Mouse (Mus musculus) left cerebral cortex, postnatal 25 days (tissue): ENCODE results near the gene Nup188. TPM values are rescaled to one million over a fixed set of nuclear protein-coding genes. Genes with fewer than 3 reads are reported as not detected.

ENCODE experiments used
- DNase-seq, 2 experiments: peaks; one replicate each; pipeline ENCODE4 v3.0.0; 2022; ENCODE audit warnings: low spot score in 2 of 2, mixed read lengths in 1 of 2
- intact Hi-C: fragments of 180-260 bp; cut with DNase I; formaldehyde crosslinking; loops from one replicate; pipeline ENCODE4 v1.15.1; 2025
- total RNA-seq, 2 experiments: library from RNA; stranded (reverse); gene quantifications; 2 replicates each; pipeline ENCODE4 v1.2.3; 2021

Nup188 gene
- total RNA-seq, 2 experiments from 2014 or later: 21.6 to 22.6 TPM

DNA sequence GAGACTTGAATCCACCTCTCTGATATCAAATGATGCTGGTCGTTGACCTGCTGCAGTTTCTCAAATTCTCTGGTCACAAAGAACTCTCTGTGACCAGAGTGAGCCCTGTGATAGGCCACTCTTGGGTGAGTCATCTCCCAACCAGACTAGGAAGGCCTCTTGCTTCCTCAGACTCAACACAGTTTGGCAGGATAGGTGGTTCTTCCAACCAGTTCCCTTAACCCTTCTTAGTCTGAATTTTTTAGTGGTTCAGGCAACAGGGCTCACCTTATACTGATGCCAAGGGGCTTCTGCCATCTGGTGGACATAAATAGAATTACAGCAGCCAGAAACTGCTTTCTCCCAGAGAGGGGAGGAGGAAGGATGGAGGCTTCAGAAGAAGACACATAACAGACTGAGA lies 16.1 kb upstream of the Nup188 start:
- DNase-seq: peak; percentile 68 to 85
- intact Hi-C loops: loop anchor here (1.0 to 5.0 kb wide), 2 partner anchors 33 to 93 kb away; partner anchors contain the start of genes Lrrc8a and Spout1

DNA sequence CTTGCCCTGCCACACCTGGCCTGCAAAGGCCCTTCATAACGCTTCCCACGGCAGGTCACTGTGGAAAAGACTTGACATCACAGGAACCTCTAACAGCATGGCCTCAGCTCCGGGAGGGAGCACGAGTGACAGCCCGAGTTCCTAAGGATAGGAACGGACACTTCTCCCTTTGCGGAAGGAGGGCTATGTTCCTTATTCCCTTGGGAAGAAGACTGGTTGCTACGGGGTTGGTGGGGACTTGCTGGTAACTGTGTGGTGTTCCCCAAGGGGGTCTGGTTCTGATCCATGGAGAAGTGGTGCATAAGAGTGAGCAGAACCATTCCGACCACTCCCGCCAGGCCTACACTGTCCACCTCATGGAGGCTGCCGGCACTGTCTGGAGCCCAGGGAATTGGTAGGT lies 5.5 kb upstream of the Nup188 start, which contains the start of gene Gm28038:
Gene Gm28038, plus strand, starts transcription at position 301 of the 400 bp plus-strand sequence.
- intact Hi-C loops: no loop called here
- DNase-seq: no peak

DNA sequence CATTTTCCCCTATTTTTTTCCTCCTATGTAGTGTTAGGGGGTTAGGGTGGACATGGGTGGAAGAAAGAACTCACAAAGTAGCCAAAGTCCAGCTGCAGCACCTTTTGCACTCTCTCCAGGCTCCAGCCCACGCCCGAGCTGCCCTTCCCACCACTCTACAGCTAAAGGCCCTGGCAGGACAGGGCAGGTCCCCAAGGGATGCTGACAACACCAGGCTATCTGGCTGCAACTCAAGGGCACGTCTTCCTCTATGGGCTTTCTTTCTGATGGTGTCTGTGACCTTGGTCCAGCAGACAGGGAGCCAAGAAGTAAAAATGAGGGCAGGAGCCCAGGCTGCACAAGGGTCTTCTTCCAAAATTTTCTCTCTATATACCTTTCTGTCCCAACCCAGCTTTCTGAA lies 4.5 kb upstream of the Nup188 start:
- no peak for DNase-seq
- intact Hi-C loops: no loop called here

DNA sequence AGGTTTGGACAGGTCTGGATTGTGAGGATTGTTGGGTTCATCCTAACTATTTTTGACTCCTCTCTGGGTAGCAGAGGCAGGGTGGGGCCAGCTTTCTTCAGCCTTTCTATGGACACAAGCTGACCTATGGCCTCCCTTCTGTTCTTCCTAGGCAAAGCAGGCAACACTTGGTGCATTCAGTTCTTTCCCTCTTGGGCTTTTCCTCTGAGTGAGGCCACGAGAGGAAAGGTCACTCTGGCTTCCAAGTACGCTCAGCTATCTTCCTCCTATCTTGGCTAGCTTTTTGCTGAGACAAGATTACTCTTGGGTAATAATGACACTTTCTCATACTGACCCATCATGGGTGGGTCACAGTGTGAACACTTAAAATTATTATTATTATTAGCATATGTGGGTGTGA lies 3.0 kb upstream of the Nup188 start:
- intact Hi-C loops: no loop called here
- no peak for DNase-seq

DNA sequence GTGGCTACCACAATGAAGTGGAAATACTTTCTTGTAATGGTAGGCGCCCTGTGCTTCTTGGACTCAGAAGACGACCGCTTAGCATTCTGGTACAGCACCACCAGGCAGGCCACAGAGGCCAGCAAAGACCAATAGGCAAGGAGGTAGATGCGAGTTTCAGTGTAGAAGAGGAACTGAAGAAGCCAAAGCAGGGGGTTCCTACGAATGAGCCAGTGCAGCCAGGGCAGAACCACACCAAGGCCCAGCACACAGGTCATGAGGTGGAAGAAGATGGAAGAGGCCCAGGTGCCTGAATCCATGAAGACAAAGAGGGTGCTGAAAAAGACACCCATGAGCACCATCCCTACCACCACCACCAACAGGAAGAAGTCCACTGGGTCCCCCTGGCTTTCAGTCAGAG lies 1.2 kb upstream of the Nup188 start:
- intact Hi-C loops: no loop called here
- no peak for DNase-seq

DNA sequence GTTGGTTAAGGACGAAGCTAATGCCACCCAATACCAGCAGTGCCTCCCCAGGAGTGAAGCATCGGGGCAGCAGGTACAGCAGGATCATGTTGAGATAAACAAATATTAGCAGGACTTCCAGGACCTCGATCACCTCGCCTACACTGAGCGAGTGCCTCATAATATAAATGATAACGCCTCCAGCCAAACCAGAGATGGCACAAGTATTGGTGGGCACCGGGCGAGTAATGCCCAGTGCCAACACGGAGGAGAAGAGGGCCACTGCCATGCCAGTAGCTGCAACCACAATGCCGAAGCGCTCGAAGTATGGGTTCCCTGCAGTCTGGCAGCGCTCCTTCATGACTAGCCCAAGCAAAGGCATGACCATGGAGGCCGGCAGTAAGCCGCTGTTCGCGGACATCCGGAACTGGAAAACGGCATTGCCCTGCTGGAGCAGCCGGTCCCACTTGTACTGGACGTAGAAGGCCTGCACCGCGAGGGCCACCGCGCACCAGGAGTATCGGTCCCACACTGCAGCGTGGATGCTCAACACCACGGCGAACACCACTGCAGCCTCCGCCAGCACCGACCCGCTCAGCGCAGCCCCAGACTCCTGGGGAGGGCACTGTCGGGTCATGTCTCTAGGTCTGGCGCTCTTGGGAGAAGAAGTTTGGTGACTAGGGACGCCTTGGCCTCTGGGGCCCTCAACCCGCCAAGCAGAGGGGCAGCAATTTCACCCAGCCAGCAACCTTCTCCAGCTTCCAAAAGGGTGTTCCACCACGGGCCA lies 598 bp upstream of the Nup188 start:
- peak in 1 of 2 experiments; percentile 30 for DNase-seq
- intact Hi-C loops: no loop called here

DNA sequence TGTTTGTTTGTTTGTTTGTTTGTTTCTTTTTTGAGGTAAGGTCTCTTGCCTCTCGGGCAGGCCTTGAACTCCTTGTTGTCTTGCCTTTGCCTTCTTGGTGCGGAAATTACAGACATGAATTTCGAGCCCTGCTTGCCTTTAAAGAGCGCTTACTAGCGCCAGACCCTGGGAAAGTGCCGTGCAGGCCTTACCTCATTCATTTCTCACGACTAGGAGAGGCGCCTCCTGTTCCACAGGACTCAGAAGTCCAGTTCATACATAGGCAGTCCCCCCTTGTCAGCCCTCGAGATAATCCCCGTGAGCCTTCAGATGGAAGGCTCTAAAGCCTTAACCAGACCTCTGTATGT lies 803 bp downstream of the Nup188 start:
- intact Hi-C loops: no loop called here
- peak in 1 of 2 experiments; percentile 52 for DNase-seq

DNA sequence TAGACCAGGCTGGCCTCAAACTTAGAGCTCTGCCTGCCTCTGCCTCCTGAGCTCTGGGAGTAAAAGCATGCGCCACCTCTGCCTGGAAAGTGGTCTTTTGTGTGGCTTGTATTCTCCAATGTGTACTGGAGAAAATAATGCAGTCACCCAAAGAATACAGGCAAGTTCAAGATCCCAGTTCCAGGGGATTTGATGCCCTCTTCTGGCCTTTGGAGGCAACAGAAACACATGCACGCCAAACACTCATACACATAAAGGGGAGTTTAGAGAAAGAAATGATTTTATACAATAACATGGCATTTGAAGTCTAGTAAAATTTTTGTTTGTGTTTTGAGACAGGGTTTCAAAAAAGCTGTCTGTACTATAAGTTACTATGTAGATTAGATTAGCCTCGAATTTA lies 13.3 kb downstream of the Nup188 start:
- intact Hi-C loops: no loop called here

DNA sequence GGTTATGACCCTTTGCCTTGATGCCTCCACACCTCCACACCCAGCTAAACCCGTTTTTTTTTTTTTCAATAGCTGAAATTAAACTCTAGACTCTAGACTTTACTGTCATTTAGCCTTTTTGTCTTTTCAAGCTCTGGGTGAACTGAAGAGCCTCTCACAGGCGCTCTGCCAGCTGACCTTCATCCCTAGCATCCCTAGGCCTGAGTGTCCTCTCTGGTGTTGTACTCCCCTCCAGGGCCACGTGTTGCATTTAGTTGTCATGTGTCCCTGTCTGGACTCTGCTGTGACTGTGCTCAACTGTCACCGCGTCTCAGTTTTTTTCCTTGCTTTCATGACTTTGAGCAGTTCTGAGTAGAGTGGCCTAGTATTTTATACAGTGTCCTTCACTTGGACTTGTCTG lies 13.8 kb downstream of the Nup188 start:
- no peak for DNase-seq
- intact Hi-C loops: no loop called here

More for the DNA sequence above, 13.3 kb downstream of the Nup188 start:
- DNase-seq: no peak

DNA sequence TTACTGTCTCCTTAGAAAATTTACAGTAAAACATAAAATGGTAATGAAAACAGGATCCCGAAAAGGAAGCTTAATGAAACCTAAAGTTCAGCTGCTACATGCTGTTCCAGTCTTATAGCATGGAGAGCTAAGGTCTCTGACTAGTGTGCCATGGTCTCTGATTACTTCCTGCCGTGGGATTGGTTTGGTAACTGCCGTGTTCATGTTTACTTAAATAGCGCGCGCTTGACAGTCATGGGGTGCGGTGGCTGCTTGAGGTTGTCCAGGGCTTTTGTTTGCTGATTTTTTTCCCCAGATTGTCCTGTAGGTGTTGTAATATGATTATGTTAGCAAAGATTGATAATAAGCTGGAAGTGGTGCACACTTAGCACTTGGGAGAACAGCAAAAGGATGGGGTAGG lies 19.9 kb downstream of the Nup188 start:
- no peak for DNase-seq
- intact Hi-C loops: no loop called here

DNA sequence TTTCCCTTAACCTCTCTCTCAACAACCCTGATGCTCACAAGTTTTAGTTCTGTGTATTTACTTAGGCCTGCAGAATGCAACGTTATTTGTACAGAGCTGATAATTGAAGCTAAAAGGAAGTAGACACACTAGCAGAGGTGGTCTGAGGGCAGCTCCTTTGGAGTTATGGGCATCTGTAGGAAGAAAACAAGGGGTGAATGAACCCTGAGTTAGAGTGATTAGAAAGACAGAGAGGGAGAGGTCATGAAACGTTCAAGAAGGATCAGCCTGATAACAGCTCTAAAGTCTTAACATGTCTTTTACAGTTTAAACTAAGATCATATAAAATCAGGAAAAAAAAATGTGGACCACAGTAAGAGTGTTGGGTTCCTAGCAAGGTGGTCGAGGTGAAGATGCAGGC lies 23.2 kb downstream of the Nup188 start:
- intact Hi-C loops: no loop called here
- no peak for DNase-seq

DNA sequence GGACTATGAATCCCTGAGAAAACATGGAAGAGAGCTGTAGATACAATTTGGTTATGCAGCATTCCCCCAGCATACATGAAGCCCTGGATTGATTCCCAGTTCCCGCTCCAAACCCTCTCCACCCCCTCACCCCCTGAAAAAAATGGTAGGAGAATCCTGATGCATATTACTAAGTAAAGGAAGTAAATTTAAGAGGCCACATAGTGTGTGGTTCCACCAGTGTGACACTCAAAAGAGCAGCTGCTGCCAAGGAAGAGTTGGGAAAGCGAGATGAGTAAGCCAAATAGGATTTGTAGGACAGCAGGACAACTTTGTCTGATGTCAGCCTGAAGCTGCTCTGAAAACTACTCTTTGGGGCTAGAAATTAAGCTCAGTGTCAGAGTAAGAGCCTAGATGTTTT lies 25.3 kb downstream of the Nup188 start:
- peak in 1 of 2 experiments; percentile 72 for DNase-seq

DNA sequence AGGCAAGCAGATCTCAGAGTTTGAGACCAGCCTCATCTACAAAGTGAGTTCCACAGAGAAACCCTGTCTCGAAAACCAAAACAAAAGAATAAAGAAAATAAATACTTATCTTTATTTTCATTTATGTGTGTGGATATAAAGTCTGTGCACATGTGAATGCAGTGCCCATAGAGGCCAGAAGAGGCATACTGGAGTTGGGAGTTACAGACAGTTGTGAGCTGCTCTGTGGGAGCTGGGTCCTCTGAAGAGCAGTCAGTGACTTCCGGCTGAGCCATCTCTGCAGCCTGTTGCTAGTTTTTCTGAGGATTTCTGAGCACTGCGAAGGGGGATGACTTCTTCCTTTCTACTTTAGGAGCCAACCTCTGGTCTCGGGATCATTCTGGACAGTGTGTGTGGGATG lies 29.9 kb downstream of the Nup188 start:
- intact Hi-C loops: no loop called here
- no peak for DNase-seq

More for the DNA sequence above, 25.3 kb downstream of the Nup188 start:
- intact Hi-C loops: no loop called here

DNA sequence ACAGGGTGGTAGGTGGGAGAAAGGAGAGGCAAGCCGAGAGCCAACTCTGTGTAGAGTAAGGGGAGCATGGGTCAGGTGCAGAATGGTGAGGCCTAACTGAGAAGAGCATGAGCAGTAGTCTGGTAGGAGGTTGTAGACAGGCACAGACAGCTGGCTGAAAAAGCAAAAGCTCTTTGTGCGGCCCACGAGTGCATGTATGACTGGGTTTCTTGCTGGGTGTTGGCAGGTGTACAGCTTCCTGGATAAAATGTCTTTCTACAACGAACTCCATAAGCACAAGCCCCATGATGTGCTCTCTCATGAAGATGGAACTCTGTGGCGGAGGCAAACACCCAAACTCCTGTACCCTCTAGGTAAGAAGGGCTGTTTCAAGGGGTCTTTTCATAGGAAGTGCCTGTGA lies 30.8 kb downstream of the Nup188 start:
- intact Hi-C loops: no loop called here
- peak in 1 of 2 experiments; percentile 58 for DNase-seq

DNA sequence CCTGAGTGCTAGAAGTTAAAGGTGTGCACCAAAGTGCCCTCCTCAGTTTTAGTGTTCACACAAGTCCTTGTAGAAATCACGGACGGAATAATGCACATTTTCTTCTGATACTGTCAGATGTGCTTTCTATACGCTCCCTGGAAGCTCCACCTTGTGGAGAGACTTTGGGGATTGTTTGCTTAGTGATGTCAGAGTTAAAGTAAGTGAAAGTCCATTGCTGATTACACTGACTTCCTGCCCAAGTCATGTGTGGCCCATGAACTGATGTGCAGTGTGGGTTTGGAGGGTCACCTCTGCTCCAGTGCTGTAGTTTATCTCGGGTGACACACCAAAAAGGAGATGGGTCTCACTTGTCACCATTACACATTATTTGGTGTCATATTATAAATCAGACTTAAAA lies 33.1 kb downstream of the Nup188 start:
- DNase-seq: no peak
- intact Hi-C loops: no loop called here

DNA sequence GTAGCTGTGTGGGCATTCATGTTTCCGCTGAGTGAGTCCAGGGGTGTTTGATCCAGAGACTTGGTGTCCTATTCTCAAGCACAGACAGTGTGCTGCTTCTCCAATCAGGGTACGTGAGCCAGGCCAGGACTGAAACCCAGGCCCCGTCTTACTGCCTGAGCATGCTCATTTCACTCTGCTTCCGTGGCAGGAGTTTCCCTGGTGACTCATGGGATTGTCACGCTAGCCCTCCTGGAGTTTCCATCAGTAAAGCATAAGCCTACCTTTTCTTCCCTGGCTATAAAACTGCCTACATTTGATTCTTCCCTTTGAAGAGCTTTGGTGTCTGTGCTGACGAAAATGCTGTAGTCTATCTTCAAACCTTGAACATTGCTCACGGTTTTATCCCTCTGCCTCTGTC lies 36.9 kb downstream of the Nup188 start:
- DNase-seq: no peak
- intact Hi-C loops: no loop called here

DNA sequence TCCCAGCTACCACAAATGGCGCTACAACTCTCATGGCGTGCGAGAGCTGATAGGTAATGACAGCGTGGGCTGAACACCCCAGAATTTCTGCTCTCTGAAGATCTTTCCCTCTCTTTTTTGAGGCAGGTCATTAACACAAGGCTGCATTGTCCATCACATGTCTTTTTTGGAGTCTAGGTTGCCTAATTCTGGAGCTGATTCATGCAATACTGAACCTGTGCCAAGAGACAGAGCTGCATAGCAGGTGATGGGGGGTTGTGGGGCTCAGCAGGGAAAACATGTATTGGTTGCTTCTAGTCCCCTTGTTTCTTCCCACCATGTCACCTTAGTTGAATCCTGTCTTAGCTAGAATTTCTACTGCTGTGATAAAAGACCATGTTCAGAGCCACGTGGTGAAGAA lies 39.1 kb downstream of the Nup188 start:
- intact Hi-C loops: no loop called here
- no peak for DNase-seq

DNA sequence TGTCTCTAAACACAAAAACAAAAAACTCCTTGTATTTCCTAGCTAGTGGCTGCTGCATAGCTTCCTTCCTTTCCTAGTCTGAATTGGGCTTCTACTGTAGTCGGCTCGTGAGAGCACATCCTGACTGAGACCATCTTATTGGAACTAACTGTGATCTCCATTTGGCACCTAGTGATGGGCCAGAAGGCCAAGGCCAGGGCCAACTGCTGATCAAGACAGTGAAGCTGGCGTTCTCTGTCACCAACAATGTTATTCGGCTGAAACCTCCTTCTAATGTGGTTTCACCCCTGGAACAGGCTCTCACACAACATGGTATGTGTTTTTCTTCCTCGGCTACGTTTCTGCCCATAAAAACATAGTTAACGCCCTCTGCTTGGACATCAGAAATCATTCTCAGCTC lies 41.1 kb downstream of the Nup188 start:
- DNase-seq: no peak
- intact Hi-C loops: no loop called here

DNA sequence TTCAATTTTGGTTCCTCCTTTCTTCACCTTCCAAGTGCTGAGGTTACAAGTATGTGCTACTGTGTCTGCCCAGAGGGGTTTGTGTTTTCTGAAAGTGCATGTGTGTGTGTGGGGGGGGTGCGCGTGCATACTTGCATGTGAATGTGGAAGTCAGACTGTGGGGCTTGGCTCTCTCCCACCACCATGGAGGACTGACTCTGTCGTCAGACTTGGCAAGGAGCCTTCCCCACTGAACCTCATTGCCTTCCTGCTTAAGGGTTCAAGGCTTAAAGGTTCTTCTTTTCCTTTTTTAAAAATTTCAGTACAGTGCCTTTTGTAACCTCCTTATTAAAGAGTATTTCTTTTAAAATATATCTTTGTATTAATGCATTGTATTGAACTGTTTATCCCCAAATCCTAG lies 42.6 kb downstream of the Nup188 start:
- intact Hi-C loops: no loop called here

DNA sequence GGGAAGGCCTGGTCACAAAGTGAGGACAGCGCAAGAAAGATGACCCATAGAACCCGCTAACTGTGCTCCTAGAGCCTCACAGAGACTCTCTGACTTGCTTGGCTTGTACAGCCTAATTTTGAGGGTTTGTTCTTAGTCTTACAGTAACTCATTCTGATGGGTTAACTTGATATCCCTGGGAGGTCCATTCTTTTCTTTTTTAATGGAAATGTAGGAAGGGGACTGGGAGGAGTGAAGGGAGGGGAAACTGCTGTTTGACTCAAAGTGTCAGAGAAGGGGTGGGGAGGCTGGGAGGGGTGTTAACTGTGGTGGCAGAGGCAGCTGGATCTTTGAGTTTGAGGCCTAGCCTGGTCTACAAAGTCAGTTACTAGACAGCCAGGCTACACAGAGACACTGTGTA lies 49.1 kb downstream of the Nup188 start:
- intact Hi-C loops: no loop called here
- no peak for DNase-seq

More for the DNA sequence above, 42.6 kb downstream of the Nup188 start:
- no peak for DNase-seq

DNA sequence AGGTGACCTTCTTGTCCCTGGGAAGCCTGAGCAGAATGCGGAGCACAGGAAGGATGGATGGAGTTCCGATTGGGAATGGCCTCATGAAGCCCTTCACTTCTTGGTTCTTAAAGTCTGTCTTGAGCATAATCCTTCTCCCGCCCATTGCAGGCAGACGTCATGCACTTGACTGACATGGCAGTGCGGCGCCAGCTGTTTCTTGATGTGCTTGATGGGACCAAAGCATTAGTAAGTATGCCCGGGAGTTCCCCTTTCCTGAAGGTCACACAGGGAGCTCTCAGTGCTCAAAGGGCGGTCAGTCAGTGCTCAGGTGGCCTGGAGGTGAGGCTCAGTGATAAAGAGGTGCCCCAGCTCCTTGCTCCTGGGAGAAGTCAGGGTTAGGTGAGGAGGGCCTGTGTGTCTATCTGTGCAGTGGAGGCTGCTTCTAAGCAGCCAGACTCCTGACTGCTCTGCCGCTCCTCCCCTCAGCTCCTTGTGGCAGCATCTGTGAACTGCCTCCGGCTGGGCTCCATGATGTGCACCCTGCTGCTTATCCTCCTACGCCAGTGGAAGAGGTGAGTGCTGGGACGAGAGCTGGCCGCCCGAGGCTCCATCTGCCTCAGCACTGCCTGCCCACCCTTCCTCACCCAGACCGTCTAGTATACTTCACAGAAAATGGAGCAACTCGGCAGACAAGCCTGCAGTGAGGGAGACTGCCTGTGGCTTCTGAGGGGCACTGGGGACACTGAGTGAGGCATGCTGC lies 50.1 kb downstream of the Nup188 start:
- peak in 1 of 2 experiments; percentile 56 for DNase-seq
- intact Hi-C loops: no loop called here
